Mouse (Mus musculus): ENCODE measurements around the gene Itpr2.

Itpr2 gene

GRCm38 (mm10) chr6:146501866-146502804 lies at the start of gene Itpr2:
TSS of gene Itpr2 (minus strand) at chr6:146502223.
- peak; percentile 93 to 94 for DNase-seq

- DNase-seq, result no peak
Observed at GRCm38 (mm10) chr6:146551326-146551725, 49.3 kb upstream of the Itpr2 start.

- no peak for DNase-seq
Observed at GRCm38 (mm10) chr6:146550421-146550820, 48.4 kb upstream of the Itpr2 start.

- no peak for DNase-seq
Observed at GRCm38 (mm10) chr6:146545289-146545865, 43.4 kb upstream of the Itpr2 start.

- DNase-seq, result no peak
Observed at GRCm38 (mm10) chr6:146544622-146545021, 42.6 kb upstream of the Itpr2 start.

GRCm38 (mm10) chr6:146540386-146540785 lies 38.4 kb upstream of the Itpr2 start:
- no peak for DNase-seq

GRCm38 (mm10) chr6:146538661-146539060 lies 36.6 kb upstream of the Itpr2 start:
- DNase-seq, result peak; percentile 12 to 37

- DNase-seq, result no peak
Observed at GRCm38 (mm10) chr6:146538071-146538470, 36.0 kb upstream of the Itpr2 start.

- no peak for DNase-seq
Observed at GRCm38 (mm10) chr6:146537111-146537510, 35.1 kb upstream of the Itpr2 start.

- DNase-seq, result no peak
Observed at GRCm38 (mm10) chr6:146535501-146535900, 33.5 kb upstream of the Itpr2 start.

- DNase-seq, result no peak
Observed at GRCm38 (mm10) chr6:146533146-146533545, 31.1 kb upstream of the Itpr2 start.

- peak; percentile 44 to 66 for DNase-seq
Observed at GRCm38 (mm10) chr6:146530769-146531168, 28.7 kb upstream of the Itpr2 start.

- DNase-seq, result no peak
Observed at GRCm38 (mm10) chr6:146530363-146530762, 28.3 kb upstream of the Itpr2 start.

- DNase-seq, result no peak
Observed at GRCm38 (mm10) chr6:146527537-146527936, 25.5 kb upstream of the Itpr2 start.

GRCm38 (mm10) chr6:146525500-146525899 lies 23.5 kb upstream of the Itpr2 start:
- no peak for DNase-seq

GRCm38 (mm10) chr6:146521456-146522245 lies 19.6 kb upstream of the Itpr2 start:
- no peak for DNase-seq

GRCm38 (mm10) chr6:146519019-146519418 lies 17.0 kb upstream of the Itpr2 start:
- DNase-seq, result no peak

GRCm38 (mm10) chr6:146515936-146516335 lies 13.9 kb upstream of the Itpr2 start:
- no peak for DNase-seq

- DNase-seq, result peak; percentile 14 to 26
Observed at GRCm38 (mm10) chr6:146514531-146514948, 12.5 kb upstream of the Itpr2 start.

GRCm38 (mm10) chr6:146513899-146514298 lies 11.9 kb upstream of the Itpr2 start:
- no peak for DNase-seq

- DNase-seq, result peak; percentile 44 to 74
Observed at GRCm38 (mm10) chr6:146513384-146513783, 11.4 kb upstream of the Itpr2 start.

GRCm38 (mm10) chr6:146511511-146511910 lies 9.5 kb upstream of the Itpr2 start:
- no peak for DNase-seq

GRCm38 (mm10) chr6:146509891-146510290 lies 7.9 kb upstream of the Itpr2 start:
- no peak for DNase-seq

All from lung, postnatal 4 days (tissue).